Mouse (Mus musculus) lung, postnatal 0 days (tissue): Measurements from ENCODE around the gene Cdkn2b. TPM values are rescaled to one million over a fixed set of nuclear protein-coding genes. Genes with fewer than 3 reads are reported as not detected.

Source experiments
- ATAC-seq: fragments of 200-750 bp; cut with Nextera tagmentation; 2 replicates; pipeline ENCODE4 v1.8.0; 2017; ENCODE audit warnings: moderate library complexity
- DNase-seq: peaks from one replicate; pipeline ENCODE4 v3.0.0-alpha.2; 2016; ENCODE audit warnings: low spot score
- H3K27ac ChIP-seq: fragments of 300-500 bp; sonication (generic); 2 replicates; pipeline ENCODE4 v1.5.1; 2014; ENCODE audit warnings: antibody characterized with exemption, mild to moderate bottlenecking, low read length, mixed read lengths
- H3K27me3 ChIP-seq: fragments of 300-500 bp; sonication (generic); replicated peaks from 2 replicates; pipeline ENCODE4 v1.6.1; 2014; ENCODE audit warnings: low read length, mixed read lengths; ENCODE audit not compliant: insufficient read depth
- H3K36me3 ChIP-seq: fragments of 300-500 bp; sonication (generic); 2 replicates; pipeline ENCODE4 v1.6.1; 2014; ENCODE audit warnings: low read length, mixed read lengths; ENCODE audit not compliant: insufficient read depth
- H3K4me1 ChIP-seq: fragments of 300-500 bp; sonication (generic); 2 replicates; pipeline ENCODE4 v1.6.1; 2014; ENCODE audit warnings: antibody characterized with exemption, low read depth, low read length, mixed read lengths; ENCODE audit not compliant: insufficient read depth
- H3K4me2 ChIP-seq: fragments of 300-500 bp; sonication (generic); replicated peaks from 2 replicates; pipeline ENCODE4 v1.6.1; 2014; ENCODE audit warnings: low read depth, mild to moderate bottlenecking, low read length, moderate library complexity, mixed read lengths
- H3K4me3 ChIP-seq: fragments of 300-500 bp; sonication (generic); 2 replicates; pipeline ENCODE4 v1.5.1; 2014; ENCODE audit warnings: low read depth, low read length
- H3K9ac ChIP-seq: fragments of 300-500 bp; sonication (generic); replicated peaks from 2 replicates; pipeline ENCODE4 v1.6.1; 2014; ENCODE audit warnings: low read depth, mild to moderate bottlenecking
- H3K9me3 ChIP-seq: fragments of 300-500 bp; sonication (generic); 2 replicates; pipeline ENCODE4 v1.6.1; 2016; ENCODE audit warnings: low read length, mixed read lengths
- CTCF ChIP-seq: IDR thresholded peaks from 2 replicates; pipeline ENCODE4 v1.5.1; 2016; ENCODE audit warnings: antibody characterized with exemption, mild to moderate bottlenecking
- EP300 ChIP-seq: IDR thresholded peaks from 2 replicates; pipeline ENCODE4 v1.6.1; 2016; ENCODE audit warnings: antibody characterized with exemption, mild to moderate bottlenecking, control low read depth
- WGBS: fragments of 180-500 bp; shearing (Covaris S2); extraction: QIAGEN DNeasy Blood & Tissue Kit; methylation state at CpG from one replicate; pipeline ENCODE4 v1.1.7; 2014; 5-methylcytosine and 5-hydroxymethylcytosine counted together
- polyA plus RNA-seq: library from polyadenylated mRNA; unstranded; fragments of >200 nt; fragmentation: Nextera tagmentation; extraction: Ambion mirVana; gene quantifications from 2 replicates; pipeline ENCODE4 v1.2.1, GENCODE M21; 2015

Gene Cdkn2b
- 92.2 and 108 TPM in 2 replicates for polyA plus RNA-seq

DNA sequence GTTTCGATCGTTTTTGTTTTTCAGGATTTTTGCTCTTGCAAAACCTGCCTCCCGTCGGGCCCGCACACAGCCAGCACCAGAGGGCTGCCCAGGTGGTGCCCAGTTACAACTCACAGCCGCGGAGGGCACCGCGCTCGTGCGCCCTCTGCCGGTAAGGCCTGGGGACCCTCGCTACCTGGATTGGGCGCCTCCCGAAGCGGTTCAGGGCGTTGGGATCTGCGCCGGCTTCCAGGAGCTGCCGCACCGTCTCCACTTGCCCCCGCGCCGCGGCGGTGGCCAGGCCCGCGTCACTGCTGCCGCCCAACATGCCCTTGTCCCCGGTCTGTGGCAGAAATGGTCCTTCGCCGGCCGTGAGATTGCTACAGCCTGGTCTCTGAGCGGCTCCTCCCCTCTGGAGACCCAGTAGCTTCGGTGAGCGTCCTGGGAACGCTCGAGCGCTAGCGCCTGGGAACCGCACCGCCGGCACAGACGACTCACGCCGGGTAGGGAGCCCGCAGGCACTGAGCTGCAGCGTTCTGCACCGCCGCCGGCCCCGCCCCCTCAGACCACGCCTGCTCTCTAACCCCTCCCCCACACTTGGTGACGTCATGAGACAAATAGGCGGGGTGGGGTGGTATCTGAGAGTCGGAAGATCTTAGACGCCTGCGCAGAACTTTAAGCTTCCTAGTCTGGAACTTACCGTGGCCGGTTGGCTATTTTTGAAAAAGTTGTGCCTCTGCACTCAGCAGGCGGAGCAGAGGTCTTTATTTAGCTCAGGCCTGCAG lies at the start of gene Cdkn2b:
TSS of gene Cdkn2b (minus strand) at position 549 of the 764 bp plus-strand sequence.
- TF ChIP-seq EP300 (no peak), CTCF (peak; percentile 90)
- peak within 1 kb of the TSS; percentile 95 for H3K4me2 ChIP-seq
- DNase-seq: peak; percentile 91
- peak within 1 kb of the TSS; percentile 94 for H3K27ac ChIP-seq
- ATAC-seq: peak; percentile 96
- no peaks in the 10 kb centered on the region for H3K4me1 ChIP-seq
- WGBS: 1% methylated on average over 59 of the region's 61 CpGs
- peak within 1 kb of the TSS; percentile 74 for H3K9ac ChIP-seq
- no peaks in the 10 kb centered on the region for H3K9me3 ChIP-seq
- H3K4me3 ChIP-seq: peak within 1 kb of the TSS; percentile 63
- peaks cover 14% of the 10 kb centered on the region for H3K27me3 ChIP-seq
- H3K36me3 ChIP-seq: no peaks in the 10 kb centered on the region

DNA sequence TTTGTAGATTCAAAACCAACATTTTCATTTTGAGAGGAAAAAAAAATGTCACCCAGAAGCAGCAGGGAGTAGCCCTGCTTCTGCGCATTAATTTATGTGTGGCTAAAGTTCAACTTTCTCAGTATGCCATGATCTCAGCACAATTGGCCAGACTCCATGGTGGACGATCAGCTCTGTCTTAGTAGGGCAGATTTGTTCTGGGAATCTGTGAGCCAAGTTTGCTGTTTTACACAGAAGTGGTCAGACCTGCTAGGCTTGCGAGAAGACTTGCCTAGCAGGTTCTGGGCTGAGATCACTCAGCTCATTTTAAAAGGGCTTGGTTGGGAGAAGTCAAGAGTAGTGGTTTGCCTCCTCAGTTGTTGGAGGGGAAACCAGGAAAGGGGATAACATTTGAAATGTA lies 49.5 kb upstream of the Cdkn2b start:
- Histone ChIP-seq H3K27ac (peak overlapping the region; percentile 58), H3K4me3 (no peak overlapping the region), H3K4me2 (no peak overlapping the region), H3K4me1 (no peaks in the 10 kb centered on the region), H3K9me3 (no peaks in the 10 kb centered on the region), H3K36me3 (no peaks in the 10 kb centered on the region), H3K9ac (no peak overlapping the region), H3K27me3 (no peaks in the 10 kb centered on the region)
- TF ChIP-seq EP300: peak; percentile 95
- TF ChIP-seq CTCF: no peak
- DNase-seq (peak; percentile 88), ATAC-seq (peak; percentile 96)
- WGBS: 36% methylated on average over 3 of the region's 3 CpGs

DNA sequence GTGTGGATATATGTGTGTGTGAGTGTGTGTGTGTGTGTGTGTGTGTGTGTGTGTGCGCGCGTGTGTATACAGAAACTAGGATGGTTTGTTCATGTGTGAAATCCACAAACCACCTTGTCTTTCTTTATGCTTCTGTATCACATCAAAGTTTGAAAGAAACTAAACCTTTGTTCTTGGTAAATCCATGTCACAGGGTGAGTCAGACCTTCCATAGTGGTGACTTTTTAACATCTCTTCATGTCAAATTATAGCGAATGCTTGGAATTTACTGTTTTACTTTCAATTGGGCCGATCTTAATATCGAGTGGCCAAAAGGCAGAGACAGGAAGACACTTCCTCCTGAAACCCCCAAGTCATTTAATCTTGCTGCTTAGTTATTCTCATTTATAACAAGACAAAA lies 48.7 kb upstream of the Cdkn2b start:
- no peaks in the 10 kb centered on the region for H3K4me1 ChIP-seq
- H3K4me3 ChIP-seq: no peak overlapping the region
- no peak overlapping the region for H3K9ac ChIP-seq
- peak overlapping the region; percentile 58 for H3K27ac ChIP-seq
- DNase-seq (no peak), ATAC-seq (no peak)
- no peak overlapping the region for H3K4me2 ChIP-seq
- no peaks in the 10 kb centered on the region for H3K9me3 ChIP-seq
- TF ChIP-seq CTCF: no peak
- TF ChIP-seq EP300: no peak
- 77% methylated on average over 6 of the region's 6 CpGs for WGBS
- no peaks in the 10 kb centered on the region for H3K36me3 ChIP-seq
- H3K27me3 ChIP-seq: no peaks in the 10 kb centered on the region

DNA sequence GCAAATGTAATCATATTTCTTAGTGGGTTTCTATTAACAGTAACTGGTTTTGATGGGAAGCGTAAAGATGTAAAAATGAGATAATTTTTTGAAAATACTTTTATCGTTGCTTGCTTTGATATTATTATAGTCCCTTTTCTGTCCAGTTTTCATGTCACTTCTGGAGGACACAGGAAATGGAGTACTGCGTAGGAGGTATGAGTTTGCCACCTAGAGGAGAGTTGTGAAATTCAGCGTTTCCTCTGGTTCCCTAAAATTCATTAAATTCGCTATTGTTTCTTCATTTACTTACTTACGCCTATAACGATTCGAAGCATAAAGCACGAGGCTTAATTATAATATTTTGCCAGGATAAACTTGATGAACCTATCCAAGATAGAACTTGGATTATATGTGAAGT lies 43.1 kb upstream of the Cdkn2b start:
- H3K36me3 ChIP-seq: no peaks in the 10 kb centered on the region
- no peak overlapping the region for H3K27ac ChIP-seq
- H3K4me1 ChIP-seq: no peaks in the 10 kb centered on the region
- H3K9ac ChIP-seq: no peak overlapping the region
- no peak overlapping the region for H3K4me3 ChIP-seq
- DNase-seq: peak; percentile 43
- no peaks in the 10 kb centered on the region for H3K27me3 ChIP-seq
- no peak for ATAC-seq
- TF ChIP-seq EP300 (no peak), CTCF (peak; percentile 56)
- 40% methylated on average over 9 of the region's 9 CpGs for WGBS
- H3K9me3 ChIP-seq: no peaks in the 10 kb centered on the region
- no peak overlapping the region for H3K4me2 ChIP-seq

DNA sequence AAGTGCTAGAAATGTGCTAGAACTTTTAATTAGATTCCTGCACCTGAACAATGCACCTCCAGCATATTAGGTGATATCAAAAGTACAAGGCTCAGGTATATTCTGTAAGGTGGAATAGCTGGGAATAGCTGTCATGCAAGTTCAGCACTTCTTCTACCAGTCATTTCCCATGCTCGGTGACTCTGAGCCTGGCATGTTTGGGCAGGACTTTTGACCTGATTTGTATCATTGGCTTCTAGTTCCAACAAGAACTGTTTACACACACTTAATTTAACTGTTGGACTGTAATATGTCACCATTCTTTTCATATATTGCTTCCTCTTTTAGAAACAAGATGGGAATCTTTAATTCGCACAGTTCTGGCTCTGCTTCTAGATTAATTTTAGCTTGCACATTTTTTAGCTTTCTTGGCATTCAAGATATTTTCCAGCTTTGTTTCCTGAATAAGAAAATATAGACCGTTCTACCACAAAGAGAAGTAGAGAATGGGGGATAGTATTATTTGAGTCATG lies 42.3 kb upstream of the Cdkn2b start:
- ATAC-seq: no peak
- no peak overlapping the region for H3K4me2 ChIP-seq
- no peak overlapping the region for H3K27ac ChIP-seq
- H3K4me1 ChIP-seq: no peaks in the 10 kb centered on the region
- H3K27me3 ChIP-seq: no peaks in the 10 kb centered on the region
- H3K9ac ChIP-seq: no peak overlapping the region
- TF ChIP-seq EP300: no peak
- TF ChIP-seq CTCF: no peak
- H3K9me3 ChIP-seq: no peaks in the 10 kb centered on the region
- H3K4me3 ChIP-seq: no peak overlapping the region
- no peak for DNase-seq
- no peaks in the 10 kb centered on the region for H3K36me3 ChIP-seq
- 63% methylated on average over 3 of the region's 3 CpGs for WGBS

DNA sequence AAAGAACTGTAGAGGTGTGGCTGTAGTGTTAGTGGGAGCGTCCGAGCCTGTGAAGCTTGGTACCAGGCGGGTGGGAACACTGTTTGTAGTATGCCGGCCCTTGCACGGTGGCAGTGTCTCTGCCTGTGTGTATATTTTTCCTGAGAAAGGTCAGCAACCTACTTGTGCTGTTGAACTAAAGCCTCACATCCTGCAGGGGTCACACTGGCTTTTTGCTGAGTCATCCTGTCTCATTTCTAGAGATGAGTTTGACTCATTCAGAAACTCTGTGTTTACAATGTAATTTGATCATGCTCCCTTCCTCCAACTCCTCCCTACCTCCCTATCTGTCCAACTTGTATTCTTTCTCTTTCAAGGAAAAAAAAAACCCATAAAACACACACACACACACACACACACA lies 40.6 kb upstream of the Cdkn2b start:
- TF ChIP-seq EP300 (no peak), CTCF (no peak)
- H3K27me3 ChIP-seq: no peaks in the 10 kb centered on the region
- H3K27ac ChIP-seq: no peak overlapping the region
- H3K4me1 ChIP-seq: no peaks in the 10 kb centered on the region
- no peak overlapping the region for H3K4me2 ChIP-seq
- no peak overlapping the region for H3K4me3 ChIP-seq
- H3K9ac ChIP-seq: no peak overlapping the region
- 14% methylated on average over 5 of the region's 5 CpGs for WGBS
- H3K36me3 ChIP-seq: no peaks in the 10 kb centered on the region
- ATAC-seq: no peak
- peak; percentile 17 for DNase-seq
- H3K9me3 ChIP-seq: no peaks in the 10 kb centered on the region
